Mouse (Mus musculus) frontal cortex, adult (tissue): ENCODE data around the gene Pitpnm2.

ENCODE experiments used
- ATAC-seq: cut with Nextera tagmentation; 2 replicates; pipeline ENCODE4 v1.9.2; 2017; ENCODE audit warnings: mild to moderate bottlenecking, moderate library complexity, mixed read lengths; ENCODE audit not compliant: low TSS enrichment

Pitpnm2 gene

DNA sequence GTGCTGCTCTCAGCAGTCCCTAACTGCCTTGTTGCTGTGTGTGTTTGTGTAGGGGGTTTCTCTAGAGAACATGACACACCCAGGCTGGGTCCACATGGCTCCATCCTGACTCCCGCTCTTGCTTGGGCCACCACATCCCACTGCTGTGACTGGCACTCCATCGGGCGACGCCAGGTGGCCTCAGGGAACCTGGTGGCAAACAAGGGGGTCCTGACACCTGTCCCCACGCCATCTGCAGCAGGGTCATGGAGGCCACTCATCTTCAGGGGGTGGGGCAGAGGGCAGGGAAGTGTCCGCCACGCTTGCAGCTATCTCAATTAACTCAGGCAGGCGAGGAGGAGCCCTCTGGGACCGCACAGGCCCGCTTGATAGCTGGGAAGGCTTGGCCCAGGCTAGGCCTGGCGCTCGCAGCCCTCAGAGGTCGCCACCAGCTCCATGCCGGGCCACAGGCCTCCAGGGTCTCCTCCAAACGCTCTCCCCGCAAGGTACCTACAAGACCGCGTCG, 154.4 kb downstream of the Pitpnm2 start:
- ATAC-seq, result peak; percentile 6; the same call in 1 of the 2 replicates

DNA sequence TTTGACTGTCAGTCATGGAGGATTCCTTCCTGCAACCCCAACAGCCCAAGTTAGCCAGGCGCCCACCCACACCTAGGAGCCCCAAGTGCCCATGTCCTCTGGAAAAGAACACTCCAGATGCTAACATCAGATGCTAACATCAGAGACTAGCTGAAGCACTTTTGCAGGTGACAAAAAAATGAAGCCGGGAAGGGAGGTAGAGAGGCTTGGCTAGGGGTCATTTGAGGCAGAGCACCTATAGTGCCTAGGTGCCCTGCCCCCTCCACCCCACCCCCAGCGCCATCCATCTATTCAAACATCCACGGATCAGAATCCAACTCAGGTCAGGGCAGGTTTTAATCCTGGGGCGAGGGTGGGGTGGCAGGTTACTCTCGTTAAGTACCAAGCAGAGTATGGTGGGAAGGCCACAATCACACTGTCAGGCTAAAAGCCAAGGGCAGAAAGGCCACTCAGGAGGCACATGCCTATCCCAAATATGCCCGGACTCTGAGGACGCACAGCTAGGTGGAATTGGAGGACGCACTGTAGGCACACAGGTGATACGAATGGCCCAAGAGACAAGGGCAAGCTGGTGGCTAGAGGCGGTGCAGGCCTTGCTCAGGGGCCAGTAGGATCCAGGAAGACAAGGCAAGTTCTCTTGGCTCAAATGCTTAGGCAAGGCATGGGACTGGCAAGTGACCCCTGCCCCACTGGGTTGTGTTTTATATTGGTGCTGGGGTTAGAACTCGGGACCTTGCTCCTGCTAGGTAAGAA, 155.5 kb downstream of the Pitpnm2 start:
- ATAC-seq, result peak; percentile 7; the same call in 1 of the 2 replicates

DNA sequence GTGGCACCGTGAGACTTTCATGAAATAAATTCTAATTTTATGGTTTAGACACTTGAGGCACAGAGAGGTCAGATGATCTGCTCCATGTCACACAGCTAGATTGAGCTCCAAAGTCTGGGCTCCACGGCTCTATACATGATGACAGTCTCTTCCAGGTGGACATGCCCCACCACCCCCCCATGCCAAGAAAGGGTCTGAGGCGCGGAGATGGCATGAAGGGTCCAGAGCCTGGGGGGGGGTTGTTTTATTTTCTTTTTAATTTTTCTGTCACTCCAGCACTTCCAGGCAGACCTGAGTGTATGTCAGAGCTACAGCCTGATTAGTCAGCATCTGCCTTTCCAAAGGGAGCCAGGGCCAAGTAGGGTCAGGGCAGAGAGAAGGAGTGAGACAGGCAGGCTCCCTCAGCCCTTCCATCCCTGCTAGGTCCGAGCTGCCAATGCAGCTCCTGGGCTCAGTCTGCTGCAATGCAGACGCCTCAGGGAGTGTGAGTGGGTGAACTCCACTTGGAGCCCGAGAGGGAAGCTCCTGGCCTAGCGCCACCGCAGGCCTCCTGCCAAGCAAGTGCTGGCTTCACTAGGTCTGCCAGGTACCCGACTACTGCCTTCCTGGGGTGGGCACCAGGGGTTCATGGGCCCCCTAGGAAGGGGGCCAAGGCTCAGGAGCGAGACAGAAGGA, 156.3 kb downstream of the Pitpnm2 start:
- ATAC-seq, result peak; percentile 53

DNA sequence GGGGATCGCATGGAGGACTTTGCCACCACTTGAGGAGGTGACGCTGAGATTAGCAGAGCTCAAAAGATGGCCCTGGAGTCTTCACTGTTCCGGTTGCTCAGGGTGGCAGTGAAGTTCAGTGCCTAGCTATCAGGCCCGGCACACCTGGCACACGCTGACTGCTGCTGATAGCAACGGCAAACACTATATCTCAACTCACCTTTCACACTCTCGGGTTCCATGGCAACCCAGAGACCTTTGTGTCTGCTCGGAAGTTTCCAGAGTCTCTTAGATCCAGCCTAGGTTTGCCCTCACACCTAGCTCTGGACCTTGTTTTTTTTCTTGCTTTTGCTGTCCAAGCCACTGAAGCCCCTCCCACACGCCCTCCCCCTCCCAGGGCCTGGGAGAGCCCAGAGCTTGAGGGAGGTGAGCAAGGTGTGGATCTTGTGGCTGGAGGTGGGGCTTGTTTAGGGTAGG, 157.6 kb downstream of the Pitpnm2 start:
- no peak for ATAC-seq

DNA sequence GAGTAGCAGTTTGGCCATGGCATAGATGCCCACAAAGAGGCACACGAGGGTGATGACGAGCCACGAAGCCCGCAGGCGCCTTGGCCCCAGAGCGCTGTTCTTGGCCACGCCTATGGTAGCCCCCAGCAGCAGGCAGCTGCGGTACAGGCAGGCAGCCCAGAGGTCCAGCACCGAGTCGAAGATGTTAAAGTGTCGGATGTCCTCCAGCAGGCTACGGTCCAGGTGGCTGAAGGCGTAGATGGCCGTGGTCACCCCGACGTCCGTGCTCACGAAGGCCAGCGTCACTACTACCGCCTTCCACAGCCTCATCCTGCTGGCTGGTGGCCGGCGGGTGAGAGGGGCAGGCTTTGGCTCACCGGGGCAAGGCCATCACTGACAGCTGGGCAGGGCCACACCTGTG, 159.7 kb downstream of the Pitpnm2 start:
- no peak for ATAC-seq

DNA sequence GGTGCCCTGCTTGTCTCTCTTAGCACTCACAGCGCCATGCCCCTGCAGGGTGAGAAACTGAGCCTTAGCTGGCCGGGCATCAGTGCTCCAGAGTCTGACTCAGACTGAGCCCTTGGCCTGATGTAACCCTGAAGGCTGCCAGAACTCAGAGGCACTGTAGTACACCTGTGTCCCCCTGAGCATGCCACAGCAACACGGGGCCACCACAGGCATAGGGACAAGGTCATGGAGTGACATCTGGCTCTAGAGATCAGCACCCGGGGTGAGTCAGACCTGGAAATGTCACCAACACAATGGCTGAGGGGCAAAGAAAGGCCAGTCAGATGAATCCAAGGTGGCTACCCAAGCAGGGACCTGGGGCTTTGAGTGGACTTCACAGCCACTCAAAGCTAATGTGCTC, 162.7 kb downstream of the Pitpnm2 start:
- no peak for ATAC-seq

DNA sequence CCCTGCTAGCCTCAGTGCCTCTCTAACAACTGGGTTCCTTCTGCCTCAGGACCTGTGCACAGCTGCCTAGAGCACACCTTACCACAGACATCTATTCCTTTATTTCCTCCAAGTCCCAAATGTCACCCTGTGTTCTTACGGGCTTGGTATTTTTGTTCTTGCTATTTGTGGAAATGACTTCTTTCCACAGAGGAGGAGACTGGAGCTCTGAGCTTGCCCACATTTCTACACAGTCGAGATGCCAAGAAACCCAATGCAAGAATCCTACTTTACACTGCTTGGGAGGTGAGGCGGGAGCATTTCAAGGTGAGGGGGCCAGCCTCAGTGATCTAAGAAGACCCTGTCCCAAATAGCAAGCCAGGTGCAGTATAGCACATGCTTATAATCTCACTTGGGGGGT, 164.0 kb downstream of the Pitpnm2 start:
- peak; percentile 72 for ATAC-seq

DNA sequence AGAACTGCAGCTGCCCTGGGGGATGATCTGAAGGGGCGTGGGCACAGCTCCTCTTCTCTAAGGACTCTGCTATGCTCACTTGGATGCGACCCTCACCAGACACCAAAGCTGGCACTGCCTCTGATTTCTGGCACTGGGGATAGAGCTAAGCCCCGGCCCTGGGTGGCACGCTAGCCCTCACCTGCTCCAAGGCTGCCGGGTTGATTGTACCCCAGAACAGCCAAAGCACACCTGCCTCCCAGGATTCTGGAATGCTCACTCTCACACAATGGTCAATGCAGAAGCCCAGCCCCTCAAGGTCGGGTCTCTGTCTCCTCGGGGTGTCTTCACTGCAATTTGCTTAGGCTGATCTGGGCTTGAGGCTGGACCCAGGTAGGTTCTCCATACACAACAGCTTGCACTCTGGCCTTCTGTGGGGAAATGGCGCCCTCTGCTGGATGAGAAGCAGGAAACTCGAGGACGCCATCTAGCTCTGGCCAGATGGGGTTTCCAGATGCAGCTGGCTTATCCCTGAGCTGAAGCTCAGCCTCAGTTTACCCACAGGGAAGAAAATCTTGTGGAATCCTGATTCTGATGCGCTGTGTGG, 164.9 kb downstream of the Pitpnm2 start:
- ATAC-seq, result peak; percentile 53

DNA sequence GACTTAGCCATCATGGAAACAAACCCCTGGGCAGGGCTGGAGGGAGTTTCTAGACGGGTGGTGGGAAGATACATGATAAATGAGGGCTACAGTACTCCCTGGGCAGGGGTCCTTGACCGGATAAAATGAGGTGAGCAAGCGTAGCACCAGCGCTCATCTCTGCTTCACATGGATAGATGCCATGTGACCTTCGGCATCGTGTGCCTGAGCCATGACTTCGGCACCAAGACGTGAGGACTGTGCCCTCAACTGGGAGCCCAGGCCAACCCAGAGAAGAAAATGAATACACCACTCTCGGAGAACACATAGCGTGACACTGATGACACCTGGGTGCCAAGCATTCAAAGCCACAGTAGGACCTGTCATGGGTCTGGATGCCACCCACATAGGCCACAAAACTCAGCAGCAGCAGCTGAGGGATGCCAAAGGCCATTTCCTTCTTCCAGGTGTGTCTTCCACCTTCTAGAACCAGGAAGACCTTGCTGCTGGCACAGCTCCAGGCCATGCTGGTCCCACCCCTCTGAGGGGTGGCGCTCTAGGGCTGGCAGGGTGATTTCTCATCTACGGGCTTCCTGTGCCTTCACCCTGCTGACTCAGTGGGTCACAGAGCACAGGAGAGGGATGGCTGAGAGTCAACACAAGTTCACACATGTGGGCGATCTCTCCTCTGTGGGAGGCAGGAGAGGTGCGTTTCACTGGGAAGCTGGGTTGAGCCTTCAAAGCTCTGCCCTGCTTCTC, 165.5 kb downstream of the Pitpnm2 start:
- no peak for ATAC-seq

DNA sequence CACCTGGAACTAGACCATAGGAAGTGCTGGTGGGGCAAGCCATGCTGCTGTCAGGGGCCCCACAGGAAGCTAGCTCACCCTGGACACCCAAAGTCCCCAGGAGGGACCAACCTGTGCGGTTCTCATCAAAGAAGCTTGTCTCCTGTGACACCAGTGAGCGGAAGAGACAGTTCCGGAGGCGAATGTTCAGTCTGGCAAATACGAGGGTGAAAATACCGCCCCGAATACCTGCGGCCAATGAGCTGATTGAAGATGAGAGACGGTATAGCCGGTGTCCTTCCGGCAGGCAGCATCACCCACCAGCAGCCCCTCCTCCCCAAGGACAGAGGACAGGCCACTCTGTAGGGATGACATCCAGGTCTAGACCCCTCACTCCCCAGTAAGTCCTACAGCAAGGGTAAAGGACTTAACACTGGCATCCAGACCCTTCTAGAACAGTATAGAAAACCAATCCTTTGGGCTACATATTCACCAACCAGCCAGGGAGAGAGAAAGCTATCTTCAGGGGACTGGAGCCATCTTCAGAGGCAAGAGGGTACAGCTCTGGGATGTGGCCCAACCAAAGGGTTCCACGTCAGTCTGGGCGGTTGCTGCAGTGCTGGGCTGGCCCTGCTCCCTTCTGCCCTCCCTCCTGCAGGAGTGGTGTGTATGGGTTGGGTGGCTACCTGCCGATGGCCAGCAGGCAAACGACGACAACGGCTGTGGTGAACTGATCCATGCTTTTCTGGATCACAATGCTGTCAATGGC, 166.4 kb downstream of the Pitpnm2 start:
- no peak for ATAC-seq

DNA sequence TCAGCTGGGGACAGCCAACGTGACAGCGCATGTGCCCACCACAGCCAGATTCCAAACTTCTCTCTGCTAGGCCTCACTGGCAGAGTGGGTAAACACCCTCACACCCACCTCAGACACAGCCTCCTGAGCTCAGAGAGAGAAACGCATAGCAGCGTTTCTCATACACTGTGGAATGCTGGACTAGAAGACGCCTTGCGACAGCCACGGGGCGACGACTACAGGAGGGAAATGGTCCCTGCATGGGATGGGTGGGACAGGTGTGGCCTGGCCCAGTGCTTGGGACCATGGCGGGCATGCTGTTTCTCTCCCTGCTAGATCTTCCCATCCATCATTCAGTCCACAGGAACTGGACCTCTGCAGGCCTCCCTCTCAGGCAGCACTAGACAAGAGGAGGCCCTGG, 167.1 kb downstream of the Pitpnm2 start:
- no peak for ATAC-seq

DNA sequence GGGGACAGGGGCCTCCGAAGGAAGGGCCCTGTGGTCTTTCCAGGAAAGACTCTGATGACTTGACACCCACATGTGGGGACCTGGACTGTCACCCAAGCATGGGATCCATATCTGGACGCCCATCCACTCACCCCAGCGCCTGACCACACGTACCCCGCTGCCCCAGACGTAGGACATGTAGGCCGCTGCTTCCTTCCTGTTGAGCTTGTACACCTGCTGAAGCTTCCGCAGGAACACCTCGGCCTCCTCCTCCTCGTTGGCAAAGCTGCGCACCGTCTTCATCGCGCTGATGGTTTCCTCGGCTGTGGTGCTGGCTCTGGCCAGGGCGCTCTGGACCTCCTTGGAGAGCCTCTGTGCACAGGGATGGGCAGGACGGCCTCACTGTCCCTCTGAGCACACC, 169.7 kb downstream of the Pitpnm2 start:
- ATAC-seq, result no peak

DNA sequence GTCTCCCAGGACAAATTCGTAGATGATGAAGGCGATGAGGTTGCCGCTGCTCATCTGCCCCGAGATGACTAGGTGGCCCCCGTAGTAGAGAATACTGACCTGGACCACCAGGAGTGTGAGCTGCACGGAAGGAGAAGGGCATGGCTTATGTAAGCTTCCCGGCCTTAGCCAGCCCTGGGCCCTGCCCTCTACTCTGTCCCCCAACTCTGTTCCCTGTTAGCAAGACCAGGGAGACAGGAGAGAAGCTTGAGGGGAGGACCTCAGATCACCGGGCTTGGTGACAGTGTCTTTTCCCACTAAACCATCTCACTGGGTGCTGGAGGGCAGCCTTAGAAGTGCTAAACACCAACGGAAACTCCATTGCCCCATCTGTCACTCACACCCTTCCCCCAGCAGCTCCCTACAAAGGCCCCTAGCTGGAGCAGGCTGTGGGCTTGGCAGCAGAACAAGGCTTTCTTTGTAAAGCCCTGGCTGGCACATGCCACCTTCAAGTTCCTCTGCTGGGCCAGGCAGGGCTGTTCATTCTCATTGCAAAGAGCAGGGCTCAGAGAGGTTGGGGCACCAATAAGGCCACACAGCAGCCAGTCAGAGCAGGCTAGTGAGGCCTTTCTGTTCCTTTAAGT, 170.7 kb downstream of the Pitpnm2 start:
- ATAC-seq, result peak; percentile 64

DNA sequence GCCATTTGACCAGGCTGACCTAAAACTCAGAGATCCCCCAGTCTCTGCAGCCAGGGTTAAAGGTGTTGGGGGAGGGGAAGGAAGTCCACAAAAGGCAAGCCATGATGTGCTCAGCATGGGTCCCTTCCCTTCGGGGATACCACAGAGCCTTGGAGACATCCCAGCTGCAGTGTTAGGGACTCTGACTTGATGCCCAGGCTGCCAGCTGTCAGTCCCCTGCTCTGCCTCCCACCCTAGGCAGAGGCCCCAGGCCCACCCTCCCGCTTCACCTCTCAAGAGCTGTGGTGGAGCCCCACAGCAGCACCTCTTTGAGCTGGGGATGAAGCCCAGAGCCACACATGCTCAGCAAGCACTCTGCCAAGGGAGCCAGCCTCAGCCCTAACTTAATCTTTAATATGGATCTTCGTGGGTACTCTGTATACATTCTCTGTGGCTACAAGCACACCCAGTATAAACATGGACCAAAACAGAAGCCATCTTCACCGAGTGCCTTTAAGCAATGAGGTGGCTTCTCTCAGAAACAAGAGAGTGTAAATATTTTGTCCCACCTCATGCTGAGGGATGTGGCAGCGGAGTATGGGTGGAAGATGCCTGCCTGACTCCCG, 171.6 kb downstream of the Pitpnm2 start:
- ATAC-seq, result no peak

DNA sequence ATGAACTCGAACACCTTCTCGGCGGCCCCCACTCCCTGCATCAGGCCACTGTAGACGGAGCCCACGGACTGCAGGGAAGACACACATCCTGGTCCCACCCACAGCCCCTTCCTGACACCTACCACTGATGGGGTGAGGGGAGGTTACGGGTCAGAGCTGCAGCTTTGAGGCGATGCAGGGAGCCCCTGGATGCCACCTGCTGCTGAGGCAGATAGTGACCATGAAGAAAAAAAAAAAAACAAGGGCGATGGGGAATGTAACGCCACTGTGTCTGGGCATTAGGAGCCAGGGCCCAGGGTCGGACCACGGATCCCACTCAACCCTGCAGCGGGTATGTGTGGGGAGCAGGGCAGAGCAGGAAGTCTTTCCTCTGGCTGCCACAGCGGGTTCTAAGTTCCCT, 172.3 kb downstream of the Pitpnm2 start:
- no peak for ATAC-seq

DNA sequence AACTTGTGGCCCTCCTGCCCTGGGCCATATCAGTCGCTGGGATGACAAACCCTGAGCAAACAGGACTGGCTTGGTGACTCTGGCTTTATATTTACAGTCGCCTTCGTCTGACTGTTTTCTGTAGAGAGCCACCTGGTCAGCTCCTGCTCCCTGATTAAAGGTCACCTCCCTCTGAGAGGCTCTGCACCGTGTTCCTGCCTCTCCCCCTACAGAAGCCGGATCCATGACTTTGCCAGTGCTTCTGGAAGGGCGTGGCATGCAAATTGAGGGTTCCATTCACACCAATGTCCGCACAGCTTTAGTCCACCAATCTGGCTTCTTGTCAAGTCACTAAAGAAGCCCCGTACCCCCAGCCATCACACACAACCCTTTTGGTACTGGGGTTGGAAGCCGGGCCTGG, 173.0 kb downstream of the Pitpnm2 start:
- no peak for ATAC-seq

DNA sequence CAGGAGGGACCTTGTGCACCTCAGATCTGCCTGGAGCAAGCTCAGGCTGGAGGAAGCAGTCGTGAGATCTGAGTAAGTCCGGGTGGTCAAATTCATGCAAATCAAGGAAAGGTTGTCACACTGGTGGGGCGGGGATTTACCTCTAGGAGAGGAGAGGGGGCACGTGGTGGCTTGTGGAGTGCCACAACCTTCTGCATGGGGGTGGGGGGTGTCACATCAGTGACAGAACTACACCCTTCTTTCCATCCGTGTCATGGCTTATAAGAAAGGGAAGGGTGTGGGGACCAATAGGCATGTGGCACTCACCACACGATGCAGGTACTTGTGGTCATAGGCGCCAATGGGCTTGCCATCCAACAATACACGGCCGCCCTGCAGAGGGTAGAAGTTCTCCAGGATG, 173.8 kb downstream of the Pitpnm2 start:
- ATAC-seq, result no peak

DNA sequence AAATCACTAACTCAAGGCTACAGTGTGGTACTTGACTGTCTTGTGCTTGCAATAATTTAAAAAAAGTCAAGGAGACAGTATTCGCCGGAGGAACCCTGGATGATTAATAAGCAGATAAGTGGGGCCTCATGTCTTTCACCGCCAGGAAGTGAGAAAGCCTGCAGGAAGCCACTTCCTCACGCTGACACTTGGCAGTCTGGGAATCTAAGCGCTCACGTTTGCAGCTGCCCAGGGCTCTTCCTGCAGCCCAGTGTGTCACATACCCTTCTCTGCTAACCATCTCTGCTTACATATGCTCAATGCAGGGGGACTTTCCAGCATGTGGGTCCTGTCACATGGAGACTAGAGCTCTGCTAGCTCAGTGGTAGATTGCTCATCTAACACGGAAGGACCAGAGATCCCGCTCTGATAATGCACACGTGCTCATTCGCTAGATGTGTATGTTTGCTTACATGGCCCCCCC, 174.7 kb downstream of the Pitpnm2 start:
- no peak for ATAC-seq

DNA sequence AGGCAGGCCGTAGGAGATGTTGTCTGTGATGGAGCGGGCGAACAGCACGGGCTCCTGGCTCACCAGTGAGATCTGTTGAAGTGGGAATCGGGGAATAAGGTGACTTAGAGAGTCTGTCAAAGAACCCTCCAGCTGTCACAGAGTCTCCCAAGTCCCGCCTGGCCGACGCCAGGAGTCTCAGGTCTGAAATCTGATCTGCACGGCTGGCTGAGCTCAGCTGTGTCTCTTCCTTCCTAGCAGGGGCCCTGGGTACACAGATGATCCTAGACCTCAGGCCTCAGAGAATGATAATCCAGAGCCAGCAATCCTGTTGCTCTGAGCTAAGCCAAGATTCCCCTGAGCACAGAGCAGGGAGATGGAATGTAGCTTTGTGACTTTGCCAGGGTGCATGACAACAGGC, 175.9 kb downstream of the Pitpnm2 start:
- no peak for ATAC-seq

DNA sequence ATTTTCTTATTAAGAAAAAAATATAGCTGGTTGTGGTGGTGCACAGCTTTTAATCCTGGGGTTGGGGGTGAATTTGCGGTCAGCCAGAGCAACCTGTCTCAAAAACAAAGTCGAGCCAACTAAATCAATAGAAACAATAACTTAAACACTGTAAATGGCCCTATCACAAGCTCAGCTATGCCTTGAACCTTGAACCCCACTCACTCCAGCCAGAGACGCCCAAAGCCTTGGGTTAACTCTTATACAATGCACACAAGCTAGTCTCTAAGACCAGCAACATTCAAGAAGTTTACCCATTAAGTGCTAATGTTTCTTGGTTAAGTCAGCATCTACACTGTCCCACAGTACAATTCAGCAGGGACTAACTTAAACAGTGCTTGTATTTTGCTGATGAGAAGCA, 179.9 kb downstream of the Pitpnm2 start:
- no peak for ATAC-seq
